Mouse (Mus musculus) hindlimb bud, embryonic 11.5 days (tissue): Measurements from ENCODE around the gene Sft2d2.

Source experiments
- DNase-seq: peaks from one replicate; pipeline ENCODE4 v3.0.0-alpha.2; 2012; ENCODE audit warnings: low read depth, low spot score; ENCODE audit errors: extremely low spot score

The Sft2d2 gene

GRCm38 (mm10) chr1:165133858-165134257 is 60.4 kb downstream of the Sft2d2 start:
- DNase-seq: no peak

DNA sequence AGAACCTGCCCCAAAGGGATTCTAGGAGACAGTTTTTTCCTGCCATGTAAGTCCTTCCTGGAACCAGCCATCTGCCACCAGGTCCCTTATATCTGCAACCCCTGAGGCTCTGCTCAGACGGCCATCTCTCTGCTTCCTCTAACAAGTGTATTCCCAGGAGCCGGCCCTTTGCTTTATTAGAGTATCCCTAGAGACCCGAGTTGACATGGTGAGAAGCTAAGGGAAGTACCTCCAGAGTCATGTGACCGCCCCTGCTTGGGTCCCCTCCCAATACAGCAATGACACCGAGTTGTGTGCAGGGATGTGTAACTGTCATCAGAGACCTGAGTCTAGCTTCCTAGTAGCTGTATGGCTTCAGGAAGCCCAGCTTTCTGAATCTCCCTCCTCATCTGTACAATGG is 61.0 kb downstream of the Sft2d2 start:
- no peak for DNase-seq

DNA sequence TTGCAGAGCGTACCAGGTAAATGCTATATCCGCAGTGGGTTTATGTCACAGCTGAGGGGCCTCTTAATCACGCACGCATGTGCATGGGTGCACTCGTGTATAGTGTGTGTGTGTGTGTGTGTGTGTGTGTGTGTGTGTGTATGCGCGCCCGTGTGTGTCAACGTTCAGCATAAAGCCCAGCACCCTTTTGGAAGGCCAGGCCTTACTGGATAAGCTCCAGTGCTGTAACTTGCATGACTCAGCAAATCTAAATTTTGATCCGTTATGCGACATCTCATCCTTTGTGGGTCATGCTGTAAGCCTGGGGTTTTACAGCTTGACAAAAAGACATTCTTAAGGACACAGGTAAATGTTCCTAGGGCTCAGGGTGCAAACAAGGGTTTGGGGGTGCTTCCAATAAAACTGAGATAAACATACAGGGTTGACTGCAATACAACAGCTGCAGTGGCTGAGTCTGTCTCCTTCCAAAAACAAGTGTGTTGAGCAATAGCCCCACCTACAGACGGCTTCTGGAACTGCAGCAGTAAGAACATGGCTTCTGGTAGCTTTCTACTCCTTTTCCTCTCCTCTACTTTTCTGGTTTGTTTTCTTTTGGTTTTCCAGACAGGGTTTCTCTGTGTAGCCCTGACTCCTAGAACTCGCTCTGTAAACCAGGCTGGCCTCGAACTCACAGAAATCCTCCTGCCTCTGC is 61.9 kb downstream of the Sft2d2 start:
- peak; percentile 60 for DNase-seq

DNA sequence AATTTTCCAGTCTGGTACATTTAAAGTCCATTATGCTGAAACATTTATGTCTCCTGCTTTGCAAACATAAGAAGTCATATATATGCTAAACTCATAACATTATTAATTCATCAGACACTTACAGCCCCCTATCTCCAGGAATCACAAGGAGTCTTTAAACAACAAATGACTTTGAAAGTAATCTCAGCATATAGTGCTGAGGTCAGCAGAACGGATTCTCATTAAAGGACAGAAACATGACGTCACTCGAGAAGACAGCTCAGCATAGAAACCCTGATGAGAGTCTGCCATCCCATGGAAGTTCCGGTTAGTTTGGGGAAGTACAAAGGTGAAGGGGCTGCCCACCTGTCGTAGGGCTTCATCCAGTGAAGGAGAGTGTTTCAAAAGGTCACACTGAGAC is 64.7 kb downstream of the Sft2d2 start:
- DNase-seq: no peak
